In the genomic region with DNA sequence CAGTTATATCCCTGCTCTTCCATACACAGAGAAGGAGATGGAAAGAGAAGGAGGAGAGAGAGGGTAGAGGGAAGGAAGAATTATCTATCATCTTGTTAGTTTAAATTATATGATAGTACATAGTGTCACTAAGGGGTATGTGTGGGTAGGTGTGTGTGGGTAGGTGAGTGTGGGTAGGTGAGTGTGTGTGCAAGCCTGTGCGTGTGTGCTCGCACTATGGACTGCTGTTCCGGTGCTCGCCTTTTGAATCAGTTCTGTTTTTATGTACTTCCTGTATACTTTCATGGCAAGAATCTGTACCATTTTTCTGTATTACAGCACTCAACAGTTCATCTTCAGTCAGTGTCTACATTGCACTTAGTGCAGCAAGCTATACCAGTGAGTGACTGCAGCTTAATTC, we compare ENCODE assay signal across 23 mouse cellular contexts.
DNase-seq lines count a peak whose midpoint lies in the region; ATAC-seq and TF ChIP-seq lines count a peak whose summit lies in the region.
"Had no signal": no experiment of that assay in that cellular context is flagged by ENCODE, and none has a peak within 500 bp of the region (broad histone marks: within the 10 kb centered on the region; RNA-seq: fewer than 3 reads in every experiment).

No protein-coding gene starts in this region.

- no peaks in the 10 kb centered on the region for H3K9me3 ChIP-seq in embryonic facial prominence, embryonic 10.5 days
- H3K9me3 ChIP-seq: embryonic facial prominence, embryonic 13.5 days; forebrain, embryonic 12.5 days; forebrain, embryonic 15.5 days had no signal

- H3K36me3 ChIP-seq in embryonic facial prominence, embryonic 10.5 days (replicated peaks): peaks cover 8% of the 10 kb centered on the region; the same call in 1 of the 2 replicates
- H3K36me3 ChIP-seq: forebrain, embryonic 12.5 days; forebrain, embryonic 15.5 days had no signal

- intact Hi-C loops in left cerebral cortex, adult 2 months (cut with DNase I): no loop called here

- H3K27ac ChIP-seq in left cerebral cortex, adult 2 months: no peak overlapping the region
- H3K27ac ChIP-seq in embryonic facial prominence, embryonic 10.5 days (replicated peaks): no peak overlapping the region
- H3K27ac ChIP-seq: embryonic facial prominence, embryonic 13.5 days; forebrain, embryonic 12.5 days; forebrain, embryonic 15.5 days; hindbrain, embryonic 14.5 days; hindbrain, postnatal 0 days had no signal

- 93% methylated on average over 4 of the region's 4 CpGs for WGBS in embryonic facial prominence, embryonic 10.5 days

- H3K4me3 ChIP-seq in left cerebral cortex, adult 2 months: no peak overlapping the region
- no peak overlapping the region for H3K4me3 ChIP-seq in embryonic facial prominence, embryonic 10.5 days
- H3K4me3 ChIP-seq: embryonic facial prominence, embryonic 13.5 days; erythroblast, embryonic 14.5 days; forebrain, embryonic 12.5 days; forebrain, embryonic 15.5 days had no signal

- no peaks in the 10 kb centered on the region for H3K27me3 ChIP-seq in embryonic facial prominence, embryonic 10.5 days (replicated peaks; ENCODE audit: low read depth, poor library complexity, severe bottlenecking)
- H3K27me3 ChIP-seq: embryonic facial prominence, embryonic 13.5 days; forebrain, embryonic 12.5 days; forebrain, embryonic 15.5 days had no signal

- peaks cover 48% of the 10 kb centered on the region for H3K4me1 ChIP-seq in embryonic facial prominence, embryonic 10.5 days
- H3K4me1 ChIP-seq: forebrain, embryonic 15.5 days had no signal

- peak; percentile 12 to 25 for DNase-seq in spleen, postnatal 36 days (ENCODE audit: low spot score in 2 of 2)
- no peak for DNase-seq in spleen, adult 18-20 months
- DNase-seq in naive thymus-derived CD4-positive, alpha-beta T cell, adult 2 months (ENCODE audit: low read depth): peak; percentile 14
- no peak for DNase-seq in left cerebral cortex, adult 2 months (ENCODE audit: extremely low spot score in 1 of 2, low spot score in 2 of 2)
- DNase-seq in embryonic facial prominence, embryonic 10.5 days (ENCODE audit: low spot score): no peak
- DNase-seq in testis, postnatal 10 days (ENCODE audit: low spot score): no peak
- DNase-seq: adrenal gland, postnatal 10 days; cerebellum, adult 11 months; cerebellum, adult 2 months; cerebellum, adult 9-11 months; cerebellum, postnatal 25 days; gastrocnemius, postnatal 25 days; heart, postnatal 14 days; heart, postnatal 4 days had no signal

- no peak for TF ChIP-seq CTCF in left cerebral cortex, adult 2 months (IDR thresholded peaks at IDR 0.05)

- peak; percentile 65 for ATAC-seq in CD4-positive, CD25-positive, alpha-beta regulatory T cell, adult 4 months
- ATAC-seq: forebrain, embryonic 15.5 days; hindbrain, postnatal 0 days; inflammation-experienced regulatory T-cells, adult 6 months; intestine, embryonic 16.5 days had no signal

Comparison
In these comparisons a context has a peak if more than half of its experiments do, and no peak if none do; other contexts are left out.
1. DNase-seq: peak in spleen, postnatal 36 days (2 of 2) and naive thymus-derived CD4-positive, alpha-beta T cell, adult 2 months (single experiment); none in spleen, adult 18-20 months (0 of 2), left cerebral cortex, adult 2 months (0 of 2), embryonic facial prominence, embryonic 10.5 days (single experiment) and testis, postnatal 10 days (single experiment).